Mouse (Mus musculus) monocyte, adult 5-6 weeks (primary cell): ENCODE measurements around the gene 1700014D04Rik. TPM values are rescaled to one million over a fixed set of nuclear protein-coding genes. Genes with fewer than 3 reads are reported as not detected.
"Not testable (repeated sequence)": the region's sequence is repeated elsewhere in the genome, so short reads cannot be mapped to it uniquely, and the experiment has no call there.

Experiments
- ATAC-seq: fragments of 153-309, 156-312 bp; replicated peaks from 2 replicates; pipeline ENCODE4 v1.8.0; 2017; ENCODE audit warnings: mild to moderate bottlenecking; ENCODE audit not compliant: low TSS enrichment, insufficient number of reproducible peaks, severe bottlenecking, poor library complexity, low FRiP score
- total RNA-seq: library from RNA; stranded (forward); fragments of 200-1000, 200-491, 200-594 nt; gene quantifications from 3 replicates; pipeline ENCODE4 v1.2.3, GENCODE M21; 2017

Gene 1700014D04Rik
- total RNA-seq, 1 experiment from 2014 or later = not detected

DNA sequence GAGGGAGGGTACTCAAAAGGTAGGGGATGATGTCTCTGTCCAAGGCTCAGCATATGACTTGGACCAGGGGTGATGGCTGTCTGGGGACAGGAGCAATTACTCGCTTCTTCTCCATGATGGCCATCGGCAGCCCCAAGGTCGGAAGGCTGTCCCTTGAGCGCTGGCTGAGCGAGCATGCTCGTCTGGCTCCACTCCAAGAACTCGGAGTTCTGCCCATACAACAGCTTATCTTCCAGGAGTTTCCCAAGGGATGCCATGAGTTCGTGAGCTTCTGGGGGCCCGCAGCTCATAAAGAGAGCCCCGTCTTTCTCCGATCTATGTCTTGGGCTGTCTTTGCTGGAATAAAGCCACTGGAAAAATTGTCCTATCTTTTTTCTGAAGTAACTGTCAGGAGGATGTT, 5.5 kb downstream of the 1700014D04Rik start:
- no peak for ATAC-seq

DNA sequence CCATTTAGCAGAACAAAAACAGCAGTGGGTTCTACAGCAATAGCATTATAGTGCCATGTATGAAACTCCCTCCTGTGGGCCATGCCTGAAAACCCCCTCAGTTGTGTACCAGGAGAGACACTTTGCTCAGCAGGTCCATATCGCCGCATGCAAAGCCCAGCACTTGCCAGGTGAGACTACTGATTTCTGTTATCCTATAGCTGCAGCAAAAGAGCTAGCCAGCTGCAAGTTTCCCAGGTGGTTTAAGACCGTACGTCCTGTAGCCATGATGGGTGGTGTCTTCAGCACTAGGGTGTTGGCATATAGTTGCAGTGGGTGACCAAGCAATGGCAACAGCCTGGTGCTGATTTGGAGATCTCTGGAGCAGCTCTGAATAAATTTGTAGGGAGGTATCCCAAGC, 7.2 kb downstream of the 1700014D04Rik start:
- ATAC-seq = no peak

DNA sequence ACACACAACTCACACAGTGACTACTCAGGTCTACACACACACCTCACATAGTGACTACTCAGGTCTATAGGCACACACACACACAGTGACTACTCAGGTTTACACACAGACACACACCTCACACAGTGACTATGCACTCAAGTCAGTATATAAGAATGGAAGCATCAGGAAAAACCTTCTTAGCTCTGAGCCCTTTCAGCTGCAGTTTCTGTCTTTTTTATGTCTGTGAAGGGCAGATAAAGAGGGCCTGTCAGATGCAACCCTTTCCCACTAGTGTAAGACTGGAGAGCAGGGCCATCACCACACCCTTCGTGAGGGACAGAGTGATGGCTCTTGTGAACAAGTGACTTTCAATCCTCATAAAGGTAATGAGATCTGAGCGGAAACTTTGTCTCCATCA, 8.1 kb downstream of the 1700014D04Rik start:
- ATAC-seq = no peak

DNA sequence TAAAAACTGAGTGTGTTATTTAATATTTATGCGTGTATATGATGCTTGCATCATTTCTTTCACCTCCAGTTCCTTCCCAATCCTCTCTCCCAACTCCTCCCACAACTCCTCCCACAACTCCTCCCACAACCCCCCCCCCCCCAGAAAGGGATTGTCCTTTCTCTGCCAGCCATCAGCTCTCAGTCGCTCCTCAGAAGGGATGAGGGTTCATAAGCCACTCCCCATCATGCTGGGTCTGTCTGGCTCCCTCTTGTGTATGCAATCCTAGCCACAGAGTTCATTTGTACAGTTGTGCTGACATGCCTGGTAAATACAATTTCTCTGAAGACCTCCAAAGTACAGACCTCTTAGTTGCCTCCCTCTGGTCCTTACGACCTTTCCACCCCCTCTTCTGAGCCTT, 11.4 kb downstream of the 1700014D04Rik start:
- no peak for ATAC-seq

DNA sequence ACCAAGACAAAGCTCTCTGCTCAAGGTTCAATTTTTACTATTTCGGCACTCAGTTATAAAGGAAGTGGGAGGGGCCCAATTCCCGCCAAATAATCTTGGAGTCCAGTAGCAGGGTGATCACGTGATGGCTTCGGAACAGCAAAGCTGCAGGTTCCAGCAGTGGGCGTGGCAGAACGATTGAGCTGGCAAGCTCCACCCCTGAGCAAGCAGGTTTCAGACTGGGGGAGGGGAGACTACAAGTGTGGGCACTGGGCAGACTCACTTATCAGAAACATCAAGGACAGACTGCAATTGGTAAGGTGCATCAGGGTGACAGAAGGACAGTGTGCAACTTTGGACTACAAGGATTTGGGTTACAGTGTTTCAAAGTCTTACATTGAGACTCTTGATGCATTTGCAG, 12.2 kb downstream of the 1700014D04Rik start:
- not testable (repeated sequence) for ATAC-seq

DNA sequence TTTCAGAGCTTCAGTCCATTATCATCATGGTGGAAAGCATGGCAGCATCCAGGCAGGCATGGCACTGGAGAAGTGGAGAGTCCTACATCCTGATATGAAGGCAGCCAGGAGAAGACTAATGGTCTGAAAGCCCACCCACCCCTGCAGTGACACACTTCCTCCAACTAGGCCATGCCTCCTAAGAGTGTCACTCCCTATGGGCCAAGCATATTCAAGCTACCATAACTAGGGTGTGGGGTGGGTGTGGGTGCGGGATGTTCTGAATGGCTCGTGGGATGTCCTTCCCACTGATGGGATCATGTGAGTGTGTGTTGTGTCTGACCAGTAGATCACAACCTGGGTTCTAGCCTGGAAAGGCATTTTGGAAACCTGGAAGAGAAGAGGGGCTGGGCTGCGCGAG, 12.6 kb downstream of the 1700014D04Rik start:
- ATAC-seq = no peak

DNA sequence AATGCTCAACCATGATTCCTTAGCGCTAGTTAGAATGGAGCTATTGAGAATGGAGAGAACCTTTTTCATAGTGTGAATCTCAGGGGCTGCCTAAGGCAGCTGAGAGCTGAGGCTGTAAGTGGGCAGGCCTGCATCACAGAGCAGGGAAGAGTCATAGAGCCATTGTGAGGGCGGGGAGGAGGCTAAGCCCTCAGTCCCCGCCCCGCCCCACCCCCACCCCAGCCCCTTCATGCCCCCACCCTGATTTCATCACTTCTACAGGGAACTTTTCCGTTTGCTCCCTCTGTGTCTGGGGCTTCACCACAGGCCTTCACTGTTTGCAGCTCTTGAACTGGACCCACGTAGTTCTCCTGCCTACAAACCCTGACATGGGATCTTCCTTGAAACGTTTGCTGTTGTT, 14.9 kb downstream of the 1700014D04Rik start, which contains the start of gene Spata31d1d:
Gene Spata31d1d, minus strand, starts transcription at position 101 of the 400 bp plus-strand sequence.
- no peak for ATAC-seq

DNA sequence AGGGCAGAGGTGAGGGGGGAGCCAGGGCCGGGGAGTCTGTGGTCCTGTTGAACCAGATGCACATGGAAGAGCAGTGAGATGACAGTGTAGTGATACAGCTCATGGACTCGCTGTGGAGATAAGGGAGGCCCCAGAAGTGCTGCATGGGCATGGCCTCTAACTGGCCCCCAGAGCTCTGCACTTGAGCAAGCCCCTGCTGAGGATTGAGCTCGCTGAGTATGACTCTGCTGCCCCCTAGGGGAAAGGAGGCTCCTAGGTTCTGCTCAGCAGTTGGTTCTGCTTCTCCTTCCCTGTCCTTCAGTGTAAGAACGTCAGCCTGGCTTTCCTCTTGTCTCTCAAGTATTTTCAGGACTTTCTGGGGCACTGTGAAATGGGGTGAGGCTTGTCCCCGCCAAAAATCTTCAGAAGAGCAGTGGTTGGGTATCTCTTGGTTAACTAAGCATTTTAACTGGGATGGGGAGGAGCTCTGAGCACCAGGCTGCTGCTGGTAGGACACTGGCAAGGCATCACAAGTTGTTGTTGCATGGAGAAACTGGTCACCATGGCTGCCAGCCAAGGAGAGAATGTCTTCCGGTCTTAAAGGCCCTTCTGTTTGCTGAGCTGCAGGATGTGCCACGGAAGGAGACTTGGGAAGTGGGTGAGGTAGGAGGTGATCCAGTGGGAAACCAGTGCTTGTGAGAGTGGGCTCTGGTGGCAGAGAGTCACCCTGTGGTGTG, 18.0 kb downstream of the 1700014D04Rik start:
- peak; percentile 86 for ATAC-seq

DNA sequence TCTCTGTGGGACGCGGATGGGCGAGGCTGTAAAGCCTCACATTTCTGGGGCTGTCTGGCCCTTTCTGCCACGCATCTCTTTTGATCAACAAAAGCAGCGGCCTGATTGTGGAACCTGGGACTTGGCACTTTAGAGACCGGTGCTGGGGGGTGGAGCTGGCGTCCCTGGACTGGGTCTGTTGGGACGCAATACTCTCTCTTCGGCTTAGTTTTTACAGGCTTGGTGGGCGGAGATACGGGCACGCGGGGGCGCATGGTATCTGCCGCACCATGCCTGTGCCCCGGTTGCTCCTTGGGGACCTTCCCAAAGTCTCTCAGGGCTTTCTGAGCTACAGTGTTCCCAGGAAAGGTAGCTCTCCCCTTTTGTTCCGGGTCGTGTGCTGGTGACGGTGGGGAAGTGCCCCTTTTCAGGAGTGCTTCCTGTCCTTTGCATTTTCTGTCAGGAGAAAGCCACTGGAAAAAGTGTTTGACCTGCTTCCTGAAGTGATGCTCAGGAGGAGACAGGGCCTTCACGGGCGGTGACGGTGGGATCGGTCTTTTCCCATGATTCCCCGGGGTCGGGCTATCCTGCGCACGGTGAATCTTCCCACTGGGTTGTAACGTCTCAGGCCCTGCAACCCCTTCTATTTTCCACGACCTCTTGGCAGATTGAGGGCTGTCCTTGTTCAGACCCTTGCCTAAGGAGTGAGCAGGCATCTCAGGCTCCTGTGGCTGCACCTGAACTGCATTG, 20.2 kb downstream of the 1700014D04Rik start:
- no peak for ATAC-seq

DNA sequence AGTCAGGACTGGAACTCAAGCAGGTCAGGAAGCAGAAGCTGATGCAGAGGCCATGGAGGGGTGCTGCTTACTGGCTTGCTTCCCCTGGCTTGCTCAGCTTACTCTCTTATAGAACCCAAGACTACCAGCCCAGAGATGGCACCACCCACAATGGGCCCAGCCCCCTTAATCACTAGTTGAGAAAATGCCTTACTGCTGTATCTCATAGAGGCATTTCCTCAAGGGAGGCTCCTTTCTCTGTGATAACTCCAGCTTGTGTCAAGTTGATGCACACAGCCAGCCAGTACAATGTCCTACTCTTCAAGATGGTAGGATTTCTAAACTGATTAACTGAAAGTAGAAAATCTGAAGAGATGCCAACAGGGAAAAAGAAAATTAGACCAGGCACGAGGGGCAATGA, 24.5 kb downstream of the 1700014D04Rik start:
- ATAC-seq = not testable (repeated sequence)

DNA sequence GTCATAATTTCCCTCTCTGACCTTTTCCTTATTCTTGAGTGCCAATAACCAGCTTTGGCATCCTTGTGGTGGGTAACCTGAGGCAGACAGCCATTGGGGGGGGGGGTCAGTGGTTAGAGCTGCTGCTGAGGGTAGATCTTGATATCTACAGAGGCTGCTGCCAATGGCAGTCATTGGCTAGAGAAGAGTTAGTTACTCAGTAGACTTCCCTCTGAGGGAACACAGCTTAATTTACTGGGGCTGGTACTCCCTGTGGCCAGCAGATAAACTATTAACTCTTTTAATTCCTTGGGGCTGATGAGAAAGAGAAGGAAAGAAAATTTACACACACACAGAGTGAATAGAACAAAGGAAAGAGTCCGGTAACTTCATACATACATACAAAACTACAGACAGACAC, 27.1 kb downstream of the 1700014D04Rik start:
- ATAC-seq = no peak

DNA sequence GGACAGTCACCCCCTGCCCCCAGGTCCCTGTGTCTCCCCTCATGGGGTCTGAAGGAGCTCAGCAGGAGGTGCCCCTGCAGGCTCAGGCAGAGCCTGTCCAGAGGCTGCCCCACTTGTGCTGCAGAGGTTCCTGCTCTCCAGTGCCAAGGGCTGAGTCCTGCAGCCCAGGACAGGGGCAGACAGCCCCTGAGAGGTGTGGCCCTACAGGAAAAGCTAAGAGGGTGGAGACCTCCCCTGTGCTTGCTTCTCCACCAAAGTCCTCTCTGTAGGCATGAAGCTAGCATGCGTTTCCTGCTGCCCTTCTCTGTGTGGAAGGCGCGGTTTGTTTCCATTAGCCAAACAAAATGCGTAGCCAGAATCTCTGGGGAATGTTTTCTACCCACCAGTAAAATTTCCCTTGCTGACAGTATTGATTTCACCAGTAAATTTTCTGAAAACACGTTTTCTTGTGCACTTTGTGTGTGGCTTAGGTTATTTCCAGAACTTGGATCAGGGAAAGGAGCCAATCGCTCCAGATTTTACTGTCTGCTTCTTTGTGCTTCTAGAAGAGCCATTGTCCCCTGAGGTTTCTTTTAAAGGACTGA, 27.6 kb downstream of the 1700014D04Rik start:
- not testable (repeated sequence) for ATAC-seq

DNA sequence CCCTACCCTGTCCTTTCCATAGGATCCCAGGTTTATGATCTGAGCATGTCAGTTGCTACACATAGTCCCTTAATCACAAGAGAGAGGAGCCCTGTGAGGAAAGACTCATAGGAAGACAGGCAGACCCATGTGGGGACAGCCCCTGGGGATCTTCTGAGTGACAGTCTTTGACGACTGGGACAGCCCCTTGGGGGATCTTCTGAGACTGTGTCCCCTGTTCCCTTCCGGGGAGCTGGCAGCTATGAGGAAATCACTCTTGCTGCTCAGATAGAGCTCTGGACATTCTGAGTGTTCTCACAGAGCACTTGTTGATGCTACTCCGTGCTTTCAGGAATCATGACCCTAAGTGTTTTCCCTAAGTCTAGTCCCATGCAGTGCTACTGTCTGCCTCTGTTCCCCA, 32.8 kb downstream of the 1700014D04Rik start:
- ATAC-seq = no peak

DNA sequence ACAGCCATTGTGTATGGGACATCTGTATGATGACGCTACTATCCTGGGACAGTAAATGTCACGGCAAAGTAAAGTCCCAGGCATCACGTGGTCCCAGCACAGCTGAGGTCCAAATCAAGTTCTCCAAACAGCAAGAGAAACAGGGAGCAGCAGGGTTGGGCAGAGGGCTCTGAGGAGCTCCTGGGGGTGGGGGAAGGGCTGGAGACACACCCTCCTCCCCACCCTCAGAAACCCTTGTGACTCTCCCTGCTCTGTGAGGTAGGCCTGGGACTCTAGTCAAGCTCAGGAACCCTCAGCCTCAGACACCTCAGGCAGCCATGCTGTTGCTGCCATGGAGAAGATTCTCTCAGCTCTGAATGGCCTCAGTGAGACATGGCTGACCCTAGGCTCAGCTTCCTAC, 34.6 kb downstream of the 1700014D04Rik start, which contains the start of gene Spata31d1b:
Gene Spata31d1b, plus strand, starts transcription at position 301 of the 400 bp plus-strand sequence.
- ATAC-seq = not testable (repeated sequence)

DNA sequence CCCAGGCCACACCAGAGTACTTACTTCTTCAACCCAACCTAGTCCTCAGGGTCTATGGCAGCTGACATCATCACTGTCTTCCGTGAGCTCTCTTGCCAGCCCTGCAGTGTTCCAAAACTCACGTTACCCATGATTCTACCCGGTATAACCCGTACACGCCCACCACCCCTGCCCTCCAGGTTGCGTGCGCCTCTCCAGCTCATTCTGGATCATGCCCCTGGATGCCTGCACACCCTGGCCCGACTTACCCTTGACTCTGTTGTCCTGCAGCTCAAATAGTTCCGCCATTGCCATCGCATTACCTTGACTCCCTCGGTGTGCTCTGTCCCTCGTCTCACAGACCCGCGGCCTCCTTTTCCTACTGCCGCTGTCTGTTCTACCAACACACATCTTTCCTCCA, 36.3 kb downstream of the 1700014D04Rik start, which contains the start of gene Spata31d1a:
Gene Spata31d1a, minus strand, starts transcription at position 101 of the 400 bp plus-strand sequence.
- no peak for ATAC-seq

DNA sequence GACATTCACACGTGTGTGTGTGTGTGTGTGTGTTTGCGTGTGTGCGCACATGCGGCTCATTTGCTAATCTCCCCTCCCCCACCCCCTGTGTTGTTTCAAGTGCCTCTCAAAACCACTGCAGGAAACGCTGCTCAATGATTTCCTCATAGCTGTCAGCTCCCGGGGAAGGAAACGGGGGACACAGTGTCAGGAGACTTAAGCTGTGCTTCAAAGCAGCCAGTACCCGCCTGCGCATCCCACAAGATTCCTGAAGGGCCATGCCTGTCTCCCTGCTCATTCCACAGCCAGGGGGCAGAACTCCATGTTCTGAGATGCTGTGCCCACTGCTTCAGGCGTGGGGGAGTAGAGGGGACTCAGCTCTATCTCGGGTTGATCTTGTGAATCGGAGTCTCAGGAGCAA, 42.0 kb downstream of the 1700014D04Rik start:
- peak; percentile 27; the same call in 1 of the 2 replicates for ATAC-seq

DNA sequence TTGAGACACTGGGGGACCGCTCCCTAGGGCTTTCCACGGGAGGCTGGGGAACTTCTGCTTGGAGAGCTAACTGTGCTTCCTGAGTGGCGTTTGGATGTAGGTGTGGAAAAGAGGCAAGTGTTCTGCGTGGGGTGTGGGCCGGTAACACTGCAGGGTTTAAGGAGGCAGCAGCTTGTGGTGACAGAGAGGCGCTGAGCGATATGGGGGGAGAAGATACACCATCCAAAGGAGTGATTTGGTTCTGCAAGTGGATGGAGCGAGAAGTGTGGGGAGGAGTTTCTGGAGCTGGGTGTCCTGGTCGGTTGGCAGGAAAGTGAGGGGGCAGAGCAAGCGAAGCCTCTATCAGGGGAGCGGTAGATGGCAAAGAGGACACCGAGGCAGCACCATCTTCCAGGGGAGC, 43.0 kb downstream of the 1700014D04Rik start:
- ATAC-seq = no peak

DNA sequence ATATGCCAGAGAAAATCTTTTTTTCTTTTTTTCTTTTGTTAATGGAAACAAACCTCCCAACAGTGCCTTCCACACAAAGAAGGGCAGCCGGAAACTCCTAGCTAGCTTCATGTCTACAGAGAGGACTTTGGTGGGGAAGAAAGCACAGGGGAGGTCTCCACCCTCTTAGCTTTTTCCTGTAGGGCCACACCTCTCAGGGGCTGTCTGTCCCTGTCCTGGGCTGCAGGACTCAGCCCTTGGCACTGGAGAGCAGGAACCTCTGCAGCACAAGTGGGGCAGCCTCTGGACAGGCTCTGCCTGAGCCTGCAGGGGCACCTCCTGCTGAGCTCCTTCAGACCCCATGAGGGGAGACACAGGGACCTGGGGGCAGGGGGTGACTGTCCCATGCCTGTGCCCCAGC, 46.4 kb downstream of the 1700014D04Rik start:
- ATAC-seq = not testable (repeated sequence)

DNA sequence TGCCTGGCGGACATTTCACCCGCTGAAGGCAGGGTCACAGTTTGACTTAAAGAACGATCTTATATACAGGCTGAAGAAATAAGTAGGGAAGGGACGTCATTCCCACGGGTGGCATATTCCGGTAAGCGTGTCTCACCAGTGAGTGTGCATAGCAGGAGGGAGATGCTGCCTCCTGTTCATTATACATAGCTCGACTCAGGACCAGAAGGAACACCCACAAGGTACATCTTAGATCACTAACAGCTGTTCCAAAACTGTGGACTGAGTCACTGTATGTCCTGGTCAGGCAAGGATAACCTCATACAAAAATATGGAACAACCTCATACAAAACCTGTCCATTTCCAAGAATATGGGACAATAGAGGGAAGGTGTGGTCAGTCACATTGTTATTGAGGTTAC, 47.4 kb downstream of the 1700014D04Rik start:
- no peak for ATAC-seq

DNA sequence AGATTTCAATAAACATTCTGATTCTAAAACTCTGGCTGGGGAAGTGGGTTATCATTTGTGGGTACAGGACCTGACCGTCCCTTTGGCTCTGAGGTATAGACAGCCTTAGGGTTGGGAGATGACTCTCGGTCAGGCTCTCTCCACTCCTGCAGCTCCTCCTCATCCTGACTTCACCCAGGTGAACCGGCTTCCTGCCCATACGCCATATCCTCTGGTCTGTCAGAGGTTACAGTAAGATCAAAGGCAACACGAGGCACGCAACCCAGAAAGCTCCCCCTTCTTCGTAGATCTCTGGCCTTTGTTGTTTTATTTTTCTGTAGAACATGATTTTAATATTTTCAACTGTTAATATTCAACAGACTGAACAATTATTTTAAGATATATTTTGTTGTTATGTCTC, 50.8 kb downstream of the 1700014D04Rik start:
- ATAC-seq = no peak
